Mouse (Mus musculus): ENCODE data around the gene Ppp2r1b. TPM values are rescaled to one million over a fixed set of nuclear protein-coding genes. Genes with fewer than 3 reads are reported as not detected.
"Not testable (repeated sequence)": the region's sequence is repeated elsewhere in the genome, so short reads cannot be mapped to it uniquely, and the experiment has no call there.

Gene Ppp2r1b
- polyA plus RNA-seq, 1 experiment from 2014 or later = 43.8 TPM

- 93% methylated on average over 1 of the region's 1 CpGs for WGBS
- Histone ChIP-seq H3K36me3 (peaks cover 54% of the 10 kb centered on the region), H3K4me3 (replicated peaks) (no peak overlapping the region), H3K27ac (replicated peaks) (no peak overlapping the region), H3K9ac (replicated peaks) (no peak overlapping the region), H3K4me1 (no peaks in the 10 kb centered on the region), H3K27me3 (replicated peaks) (no peaks in the 10 kb centered on the region), H3K4me2 (no peak overlapping the region), H3K9me3 (replicated peaks) (no peaks in the 10 kb centered on the region)
- no peak for ATAC-seq (ENCODE audit: low FRiP score)
Observed at GRCm38 (mm10) chr9:50816512-50816911, 28.6 kb upstream of the Ppp2r1b start.

- ATAC-seq (ENCODE audit: low FRiP score) = no peak
- Histone ChIP-seq H3K4me3 (replicated peaks) (no peak overlapping the region), H3K9me3 (replicated peaks) (no peaks in the 10 kb centered on the region), H3K9ac (replicated peaks) (no peak overlapping the region), H3K4me2 (no peak overlapping the region), H3K27ac (replicated peaks) (no peak overlapping the region), H3K27me3 (replicated peaks) (no peaks in the 10 kb centered on the region), H3K4me1 (no peaks in the 10 kb centered on the region), H3K36me3 (peaks cover 52% of the 10 kb centered on the region)
- WGBS = 88% methylated on average over 6 of the region's 6 CpGs
Observed at GRCm38 (mm10) chr9:50818050-50818449, 27.1 kb upstream of the Ppp2r1b start.

GRCm38 (mm10) chr9:50819716-50820115, 25.4 kb upstream of the Ppp2r1b start:
- no peaks in the 10 kb centered on the region for H3K4me1 ChIP-seq
- no peak for ATAC-seq (ENCODE audit: low FRiP score)
- H3K4me2 ChIP-seq = no peak overlapping the region
- no peak overlapping the region for H3K27ac ChIP-seq (replicated peaks)
- no peak overlapping the region for H3K9ac ChIP-seq (replicated peaks)
- no peaks in the 10 kb centered on the region for H3K27me3 ChIP-seq (replicated peaks)
- H3K36me3 ChIP-seq = peaks cover 46% of the 10 kb centered on the region
- no peaks in the 10 kb centered on the region for H3K9me3 ChIP-seq (replicated peaks)
- no peak overlapping the region for H3K4me3 ChIP-seq (replicated peaks)
- WGBS = 91% methylated on average over 6 of the region's 6 CpGs

- 86% methylated on average over 6 of the region's 6 CpGs for WGBS
- no peaks in the 10 kb centered on the region for H3K9me3 ChIP-seq (replicated peaks)
- peaks cover 39% of the 10 kb centered on the region for H3K36me3 ChIP-seq
- ATAC-seq (ENCODE audit: low FRiP score) = no peak
- H3K9ac ChIP-seq (replicated peaks) = no peak overlapping the region
- no peak overlapping the region for H3K27ac ChIP-seq (replicated peaks)
- H3K4me2 ChIP-seq = no peak overlapping the region
- H3K27me3 ChIP-seq (replicated peaks) = no peaks in the 10 kb centered on the region
- no peak overlapping the region for H3K4me3 ChIP-seq (replicated peaks)
- H3K4me1 ChIP-seq = no peaks in the 10 kb centered on the region
Observed at GRCm38 (mm10) chr9:50821651-50822050, 23.4 kb upstream of the Ppp2r1b start.

GRCm38 (mm10) chr9:50822216-50822615, 22.9 kb upstream of the Ppp2r1b start:
- H3K4me1 ChIP-seq = no peaks in the 10 kb centered on the region
- WGBS = 95% methylated on average over 5 of the region's 5 CpGs
- H3K36me3 ChIP-seq = peaks cover 35% of the 10 kb centered on the region

GRCm38 (mm10) chr9:50823779-50824453, 21.2 kb upstream of the Ppp2r1b start:
- H3K9me3 ChIP-seq (replicated peaks) = no peaks in the 10 kb centered on the region
- no peaks in the 10 kb centered on the region for H3K27me3 ChIP-seq (replicated peaks)
- ATAC-seq (ENCODE audit: low FRiP score) = no peak
- no peak overlapping the region for H3K4me2 ChIP-seq
- no peak overlapping the region for H3K4me3 ChIP-seq (replicated peaks)
- H3K9ac ChIP-seq (replicated peaks) = no peak overlapping the region
- H3K27ac ChIP-seq (replicated peaks) = no peak overlapping the region
- 93% methylated on average over 11 of the region's 11 CpGs for WGBS
- no peaks in the 10 kb centered on the region for H3K4me1 ChIP-seq
- H3K36me3 ChIP-seq = peaks cover 29% of the 10 kb centered on the region

More at GRCm38 (mm10) chr9:50822216-50822615, 22.9 kb upstream of the Ppp2r1b start:
- no peaks in the 10 kb centered on the region for H3K27me3 ChIP-seq (replicated peaks)
- H3K27ac ChIP-seq (replicated peaks) = no peak overlapping the region
- H3K4me3 ChIP-seq (replicated peaks) = no peak overlapping the region
- no peaks in the 10 kb centered on the region for H3K9me3 ChIP-seq (replicated peaks)
- no peak overlapping the region for H3K9ac ChIP-seq (replicated peaks)
- H3K4me2 ChIP-seq = no peak overlapping the region
- no peak for ATAC-seq (ENCODE audit: low FRiP score)

- H3K4me2 ChIP-seq = no peak overlapping the region
- H3K36me3 ChIP-seq = 0 out of 2 replicates have a peak, but pooled peaks cover 17% of the 10 kb centered on the region
- H3K27me3 ChIP-seq (replicated peaks) = no peaks in the 10 kb centered on the region
- H3K4me3 ChIP-seq (replicated peaks) = no peak overlapping the region
- H3K9me3 ChIP-seq (replicated peaks) = no peaks in the 10 kb centered on the region
- no peak for ATAC-seq (ENCODE audit: low FRiP score)
- no peak overlapping the region for H3K9ac ChIP-seq (replicated peaks)
- WGBS = 91% methylated on average over 5 of the region's 5 CpGs
- no peak overlapping the region for H3K27ac ChIP-seq (replicated peaks)
- no peaks in the 10 kb centered on the region for H3K4me1 ChIP-seq
Observed at GRCm38 (mm10) chr9:50831514-50831913, 13.6 kb upstream of the Ppp2r1b start.

GRCm38 (mm10) chr9:50832162-50832561, 12.9 kb upstream of the Ppp2r1b start:
- Histone ChIP-seq H3K4me2 (no peak overlapping the region), H3K9ac (replicated peaks) (no peak overlapping the region), H3K9me3 (replicated peaks) (no peaks in the 10 kb centered on the region), H3K27me3 (replicated peaks) (no peaks in the 10 kb centered on the region), H3K27ac (replicated peaks) (no peak overlapping the region), H3K36me3 (0 out of 2 replicates have a peak, but pooled peaks cover 17% of the 10 kb centered on the region), H3K4me3 (replicated peaks) (no peak overlapping the region), H3K4me1 (no peaks in the 10 kb centered on the region)
- 94% methylated on average over 4 of the region's 4 CpGs for WGBS
- ATAC-seq (ENCODE audit: low FRiP score) = no peak

- H3K27ac ChIP-seq (replicated peaks); H3K4me1 ChIP-seq; H3K9ac ChIP-seq (replicated peaks); H3K9me3 ChIP-seq (replicated peaks); ATAC-seq (ENCODE audit: low FRiP score); H3K4me3 ChIP-seq (replicated peaks); H3K27me3 ChIP-seq (replicated peaks); H3K4me2 ChIP-seq: not testable (repeated sequence)
- H3K36me3 ChIP-seq = 0 out of 2 replicates have a peak, but pooled peaks cover 17% of the 10 kb centered on the region
- 94% methylated on average over 2 of the region's 2 CpGs for whole genome bisulfite sequencing
Observed at GRCm38 (mm10) chr9:50832582-50832981, 12.5 kb upstream of the Ppp2r1b start.

- H3K27ac ChIP-seq (replicated peaks) = no peak overlapping the region
- no peak for ATAC-seq (ENCODE audit: low FRiP score)
- 91% methylated on average over 8 of the region's 8 CpGs for WGBS
Observed at GRCm38 (mm10) chr9:50833786-50834185, 11.3 kb upstream of the Ppp2r1b start.

GRCm38 (mm10) chr9:50835068-50835705, 9.9 kb upstream of the Ppp2r1b start:
- H3K27ac ChIP-seq (replicated peaks) = no peak overlapping the region
- peaks cover 12% of the 10 kb centered on the region; the same call in 1 of the 2 replicates for H3K36me3 ChIP-seq
- WGBS = 89% methylated on average over 10 of the region's 10 CpGs
- H3K27me3 ChIP-seq (replicated peaks) = no peaks in the 10 kb centered on the region
- ATAC-seq (ENCODE audit: low FRiP score) = no peak
- H3K4me2 ChIP-seq = no peak overlapping the region
- H3K9ac ChIP-seq (replicated peaks) = no peak overlapping the region
- no peaks in the 10 kb centered on the region for H3K9me3 ChIP-seq (replicated peaks)
- no peak overlapping the region for H3K4me3 ChIP-seq (replicated peaks)
- no peaks in the 10 kb centered on the region for H3K4me1 ChIP-seq

More at GRCm38 (mm10) chr9:50833786-50834185, 11.3 kb upstream of the Ppp2r1b start:
- Histone ChIP-seq H3K9me3 (replicated peaks) (no peaks in the 10 kb centered on the region), H3K36me3 (peaks cover 12% of the 10 kb centered on the region; the same call in 1 of the 2 replicates), H3K27me3 (replicated peaks) (no peaks in the 10 kb centered on the region), H3K4me2 (no peak overlapping the region), H3K4me1 (no peaks in the 10 kb centered on the region), H3K9ac (replicated peaks) (no peak overlapping the region), H3K4me3 (replicated peaks) (no peak overlapping the region)

GRCm38 (mm10) chr9:50836097-50836496, 9.0 kb upstream of the Ppp2r1b start:
- Histone ChIP-seq H3K9me3 (replicated peaks) (no peaks in the 10 kb centered on the region), H3K27me3 (replicated peaks) (no peaks in the 10 kb centered on the region), H3K27ac (replicated peaks) (no peak overlapping the region), H3K4me3 (replicated peaks) (no peak overlapping the region), H3K9ac (replicated peaks) (no peak overlapping the region), H3K36me3 (peaks cover 10% of the 10 kb centered on the region; the same call in 1 of the 2 replicates), H3K4me1 (no peaks in the 10 kb centered on the region), H3K4me2 (no peak overlapping the region)
- ATAC-seq (ENCODE audit: low FRiP score) = no peak
- WGBS = 88% methylated on average over 4 of the region's 4 CpGs
